Mouse (Mus musculus) layer of hippocampus, adult 6 months (tissue): ENCODE data around the gene Npm3. TPM values are rescaled to one million over a fixed set of nuclear protein-coding genes. Genes with fewer than 3 reads are reported as not detected.

Experiments used
- long read RNA-seq, 2 experiments: library from polyadenylated mRNA; unstranded; transcript quantifications; one replicate each; pipeline ENCODE4 v2.0.0; 2019 to 2020
- polyA plus RNA-seq: library from polyadenylated mRNA; unstranded; fragments of <200 nt; fragmentation: Nextera tagmentation; gene quantifications from 2 replicates; pipeline ENCODE4 v1.2.3, GENCODE M21; 2021

Npm3 gene
- polyA plus RNA-seq: 6.0 and 6.1 TPM in 2 replicates
- long read RNA-seq, experiment 1, partial matches to known transcripts: 0 of 2 reads
- long read RNA-seq, experiment 1, other reads (novel, unspliced or antisense): 0 of 2 reads
- long read RNA-seq, experiment 2, partial matches to known transcripts: 0 of 1 reads
- long read RNA-seq, experiment 2, other reads (novel, unspliced or antisense): 0 of 1 reads

GRCm38 (mm10) chr19:45749243-45750043 is at the start of gene Npm3:
TSS of gene Npm3 (minus strand) at chr19:45749591.

GRCm38 (mm10) chr19:45783181-45783932 is 34.0 kb upstream of the Npm3 start, which contains the start of gene Mgea5:
TSS of gene Mgea5 (minus strand) at chr19:45783837.

GRCm38 (mm10) chr19:45742218-45742983 is 7.0 kb downstream of the Npm3 start, which contains the start of gene Fgf8:
TSS of gene Fgf8 (minus strand) at chr19:45742915.

Other genes starting within 250 kb of the Npm3 start
- 10.6 and 12.7 TPM in 2 replicates for gene Poll, start 189.1 kb downstream of the Npm3 start, polyA plus RNA-seq
- 155 and 176 TPM in 2 replicates for gene Gm17018, start 189.0 kb downstream of the Npm3 start, polyA plus RNA-seq
- gene Fbxw4, start 89.3 kb downstream of the Npm3 start, polyA plus RNA-seq: 6.9 and 8.1 TPM in 2 replicates
- 0.25 TPM in 1 of 2 replicates, not detected in the other for gene Fgf8, start 6.7 kb downstream of the Npm3 start, polyA plus RNA-seq
- 22.7 and 25.1 TPM in 2 replicates for gene Mgea5, start 34.2 kb upstream of the Npm3 start, polyA plus RNA-seq
- 35.9 and 38.2 TPM in 2 replicates for gene Kcnip2, start 66.5 kb upstream of the Npm3 start, polyA plus RNA-seq
- gene Armh3, start 248.9 kb upstream of the Npm3 start, polyA plus RNA-seq: 7.1 and 8.1 TPM in 2 replicates